Mouse (Mus musculus): ENCODE data around the gene Matn1. TPM values are rescaled to one million over a fixed set of nuclear protein-coding genes. Genes with fewer than 3 reads are reported as not detected.

Gene Matn1
- polyA plus RNA-seq, 1 experiment from 2014 or later = 12.1 TPM

DNA sequence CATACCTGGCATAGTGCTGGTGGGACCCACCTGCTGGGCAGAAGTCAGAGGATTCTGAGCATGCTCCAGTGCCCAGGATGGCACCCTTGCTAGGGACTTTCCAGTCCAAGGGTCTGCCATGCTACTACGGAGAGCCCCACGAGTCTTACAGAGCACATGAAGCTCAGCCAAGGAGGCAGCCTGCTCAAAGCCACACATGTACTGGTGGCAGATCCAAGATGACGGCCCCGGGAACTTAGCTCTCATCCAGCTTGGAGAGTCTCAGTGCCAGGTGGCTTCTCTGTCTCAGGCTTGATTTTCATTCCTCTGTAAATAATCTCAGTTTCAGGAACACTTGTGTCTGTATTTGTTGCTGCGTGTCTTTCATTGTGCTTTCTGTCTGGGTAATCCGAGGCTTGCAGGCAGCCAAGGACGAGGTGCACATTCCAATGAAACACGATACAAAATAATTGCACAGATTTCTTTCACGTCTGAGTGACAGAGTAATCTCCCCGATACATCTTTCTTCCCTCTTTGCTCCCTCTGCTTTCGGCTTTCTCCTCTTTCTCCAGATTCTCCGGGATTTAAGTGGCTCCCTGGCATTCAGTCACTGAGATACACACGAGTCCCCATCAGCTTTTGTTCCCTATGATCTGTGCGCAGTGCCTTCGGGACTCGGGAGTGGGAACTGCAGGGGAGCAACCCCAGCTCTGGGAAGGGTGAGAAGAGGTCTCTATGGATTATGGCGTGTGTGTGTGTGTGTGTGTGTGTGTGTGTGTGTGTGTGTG lies 40.4 kb downstream of the Matn1 start:
- H3K4me2 ChIP-seq = no peak overlapping the region
- no peak for ATAC-seq (ENCODE audit: insufficient number of reproducible peaks, insufficient read depth, low FRiP score, low TSS enrichment, low read depth)
- 62% methylated on average over 17 of the region's 17 CpGs for WGBS

DNA sequence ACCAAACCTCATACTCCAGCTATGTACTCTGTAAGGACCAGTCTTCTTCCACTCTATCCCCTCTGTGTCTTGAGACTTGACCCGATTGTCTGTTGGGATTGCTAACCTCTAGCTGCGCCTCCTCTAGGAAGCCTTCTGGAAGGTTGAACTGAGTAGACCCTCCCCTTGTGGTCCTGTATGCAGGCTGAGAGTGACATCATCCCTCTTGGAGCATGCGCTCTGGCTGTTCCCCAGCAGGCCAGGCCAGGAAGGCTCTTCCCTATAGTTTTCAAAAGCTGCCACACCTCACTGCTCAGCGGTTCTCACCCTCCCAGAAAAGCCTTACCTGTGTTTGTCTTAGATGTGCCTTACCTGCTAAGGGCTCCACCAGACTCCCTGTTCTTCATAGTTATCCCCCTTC lies 42.9 kb downstream of the Matn1 start:
- peaks cover 3% of the 10 kb centered on the region; the same call in 1 of the 2 replicates for H3K4me1 ChIP-seq (replicated peaks)
- WGBS = 86% methylated on average over 4 of the region's 4 CpGs
- ATAC-seq (ENCODE audit: insufficient number of reproducible peaks, insufficient read depth, low FRiP score, low TSS enrichment, low read depth) = no peak

More for the DNA sequence above, 40.4 kb downstream of the Matn1 start:
- Histone ChIP-seq H3K36me3 (no peaks in the 10 kb centered on the region), H3K27me3 (no peaks in the 10 kb centered on the region), H3K27ac (no peak overlapping the region), H3K4me1 (replicated peaks) (peaks cover 3% of the 10 kb centered on the region; the same call in 1 of the 2 replicates), H3K9ac (replicated peaks) (no peak overlapping the region), H3K4me3 (replicated peaks) (no peak overlapping the region), H3K9me3 (no peaks in the 10 kb centered on the region)

DNA sequence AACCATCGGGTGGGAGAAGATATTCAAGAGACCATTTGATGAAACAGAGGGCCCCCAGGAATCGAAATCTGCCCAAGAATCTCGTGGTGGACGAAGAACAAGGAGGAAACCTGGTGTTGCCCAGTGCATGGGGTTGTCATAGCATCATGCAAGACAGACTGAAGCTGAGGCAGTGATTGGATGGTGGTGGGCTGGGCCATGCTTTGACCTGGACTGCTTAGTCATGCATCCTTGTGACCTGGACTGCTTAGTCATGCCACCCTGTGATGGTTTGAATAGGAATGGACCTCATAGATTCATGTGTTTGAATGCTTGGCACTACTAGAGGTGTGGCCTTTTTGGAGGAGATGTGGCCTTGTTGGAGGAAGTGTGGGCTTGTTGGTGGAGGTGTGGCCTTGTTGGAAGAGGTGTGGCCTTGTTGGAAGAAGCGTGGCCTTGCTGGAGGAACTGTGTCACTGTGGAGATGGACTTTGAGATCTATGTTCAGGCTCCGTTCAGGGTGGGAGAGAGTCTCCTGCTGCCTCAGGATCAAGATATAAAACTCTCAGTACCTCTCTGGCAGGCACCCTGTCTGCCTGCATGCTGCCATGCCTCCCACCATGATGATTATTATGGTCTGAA lies 44.1 kb downstream of the Matn1 start:
- Histone ChIP-seq H3K27me3 (no peaks in the 10 kb centered on the region), H3K9ac (replicated peaks) (no peak overlapping the region), H3K36me3 (no peaks in the 10 kb centered on the region), H3K4me1 (replicated peaks) (peaks cover 3% of the 10 kb centered on the region; the same call in 1 of the 2 replicates), H3K9me3 (no peaks in the 10 kb centered on the region), H3K4me3 (replicated peaks) (no peak overlapping the region), H3K4me2 (no peak overlapping the region), H3K27ac (no peak overlapping the region)
- no peak for ATAC-seq (ENCODE audit: insufficient number of reproducible peaks, insufficient read depth, low FRiP score, low TSS enrichment, low read depth)
- 77% methylated on average over 6 of the region's 6 CpGs for WGBS

More for the DNA sequence above, 42.9 kb downstream of the Matn1 start:
- Histone ChIP-seq H3K27me3 (no peaks in the 10 kb centered on the region), H3K9ac (replicated peaks) (no peak overlapping the region), H3K4me2 (no peak overlapping the region), H3K9me3 (no peaks in the 10 kb centered on the region), H3K36me3 (no peaks in the 10 kb centered on the region), H3K27ac (no peak overlapping the region), H3K4me3 (replicated peaks) (no peak overlapping the region)

DNA sequence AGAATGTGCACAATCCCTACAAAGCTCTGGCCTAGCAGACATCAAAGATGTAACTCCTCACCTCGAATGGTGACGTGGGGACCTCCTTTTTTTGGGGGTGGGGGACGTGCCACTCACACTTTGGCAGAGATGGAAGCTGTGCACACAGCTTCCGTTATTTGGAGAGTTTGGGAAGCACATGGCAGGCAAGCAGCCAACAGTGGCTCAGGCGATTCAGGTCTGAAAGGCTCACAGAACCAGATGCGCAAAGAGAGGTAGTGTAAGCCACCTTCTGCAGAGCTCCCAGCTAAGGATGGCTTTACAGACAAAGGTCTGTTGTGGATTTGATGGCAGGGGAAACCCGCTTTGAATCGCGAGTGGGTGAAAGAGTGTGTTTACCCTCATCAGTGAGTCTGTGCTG lies 45.0 kb downstream of the Matn1 start:
- no peak for ATAC-seq (ENCODE audit: insufficient number of reproducible peaks, insufficient read depth, low FRiP score, low TSS enrichment, low read depth)
- H3K9me3 ChIP-seq = no peaks in the 10 kb centered on the region
- no peak overlapping the region for H3K9ac ChIP-seq (replicated peaks)
- H3K4me2 ChIP-seq = no peak overlapping the region
- H3K4me3 ChIP-seq (replicated peaks) = no peak overlapping the region
- 68% methylated on average over 9 of the region's 9 CpGs for WGBS
- no peaks in the 10 kb centered on the region for H3K36me3 ChIP-seq
- peaks cover 3% of the 10 kb centered on the region; the same call in 1 of the 2 replicates for H3K4me1 ChIP-seq (replicated peaks)
- no peaks in the 10 kb centered on the region for H3K27me3 ChIP-seq
- no peak overlapping the region for H3K27ac ChIP-seq

DNA sequence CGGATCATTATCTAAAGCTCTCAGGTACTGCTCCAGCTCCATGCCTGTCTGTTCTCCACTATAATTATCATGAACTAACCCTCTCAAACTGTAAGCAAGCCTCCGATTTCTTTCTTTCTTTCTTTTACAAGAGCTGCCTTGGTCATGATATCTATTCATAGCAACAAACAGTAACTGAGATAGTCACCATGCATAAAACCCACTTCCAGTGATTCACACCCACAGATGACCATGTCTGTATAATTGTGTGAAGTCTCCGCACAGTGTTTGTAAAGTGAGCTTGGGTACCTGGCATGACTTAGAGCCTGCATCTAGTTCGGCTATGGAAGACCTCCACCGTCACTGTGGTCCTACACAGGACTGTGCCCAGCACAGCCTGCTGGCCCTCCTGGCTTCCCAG lies 46.8 kb downstream of the Matn1 start:
- no peak overlapping the region for H3K4me3 ChIP-seq (replicated peaks)
- WGBS = 93% methylated on average over 5 of the region's 5 CpGs
- no peak overlapping the region for H3K4me2 ChIP-seq
- no peak for ATAC-seq (ENCODE audit: insufficient number of reproducible peaks, insufficient read depth, low FRiP score, low TSS enrichment, low read depth)
- H3K27ac ChIP-seq = no peak overlapping the region
- H3K36me3 ChIP-seq = no peaks in the 10 kb centered on the region
- peaks cover 11% of the 10 kb centered on the region for H3K9me3 ChIP-seq
- no peak overlapping the region for H3K9ac ChIP-seq (replicated peaks)
- peaks cover 3% of the 10 kb centered on the region; the same call in 1 of the 2 replicates for H3K4me1 ChIP-seq (replicated peaks)
- no peaks in the 10 kb centered on the region for H3K27me3 ChIP-seq

DNA sequence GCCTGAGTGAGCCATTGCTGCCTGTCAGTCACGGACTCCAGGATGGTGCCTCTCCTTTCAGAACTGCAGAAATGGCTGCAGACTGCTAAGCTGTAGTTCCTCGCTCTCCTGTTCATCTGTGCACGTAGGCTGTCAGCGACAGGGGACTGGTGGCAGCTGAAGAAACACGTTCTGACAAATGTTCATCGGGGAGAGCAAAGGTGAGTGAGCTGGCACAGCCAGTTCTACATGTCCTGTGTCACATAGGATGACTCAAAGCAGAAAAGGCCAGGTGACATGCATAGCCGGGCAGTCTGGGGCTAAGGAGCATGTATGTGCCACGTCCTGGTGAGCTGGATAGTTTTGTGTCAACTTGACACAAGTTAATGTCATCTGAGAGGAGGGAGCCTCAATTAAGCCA lies 50.4 kb downstream of the Matn1 start:
- Histone ChIP-seq H3K9me3 (peaks cover 11% of the 10 kb centered on the region), H3K27me3 (no peaks in the 10 kb centered on the region), H3K36me3 (no peaks in the 10 kb centered on the region), H3K4me1 (replicated peaks) (no peaks in the 10 kb centered on the region; the same call in 1 of the 2 replicates), H3K4me3 (replicated peaks) (no peak overlapping the region), H3K9ac (replicated peaks) (no peak overlapping the region), H3K4me2 (no peak overlapping the region), H3K27ac (no peak overlapping the region)
- ATAC-seq (ENCODE audit: insufficient number of reproducible peaks, insufficient read depth, low FRiP score, low TSS enrichment, low read depth) = no peak
- 88% methylated on average over 8 of the region's 8 CpGs for WGBS

DNA sequence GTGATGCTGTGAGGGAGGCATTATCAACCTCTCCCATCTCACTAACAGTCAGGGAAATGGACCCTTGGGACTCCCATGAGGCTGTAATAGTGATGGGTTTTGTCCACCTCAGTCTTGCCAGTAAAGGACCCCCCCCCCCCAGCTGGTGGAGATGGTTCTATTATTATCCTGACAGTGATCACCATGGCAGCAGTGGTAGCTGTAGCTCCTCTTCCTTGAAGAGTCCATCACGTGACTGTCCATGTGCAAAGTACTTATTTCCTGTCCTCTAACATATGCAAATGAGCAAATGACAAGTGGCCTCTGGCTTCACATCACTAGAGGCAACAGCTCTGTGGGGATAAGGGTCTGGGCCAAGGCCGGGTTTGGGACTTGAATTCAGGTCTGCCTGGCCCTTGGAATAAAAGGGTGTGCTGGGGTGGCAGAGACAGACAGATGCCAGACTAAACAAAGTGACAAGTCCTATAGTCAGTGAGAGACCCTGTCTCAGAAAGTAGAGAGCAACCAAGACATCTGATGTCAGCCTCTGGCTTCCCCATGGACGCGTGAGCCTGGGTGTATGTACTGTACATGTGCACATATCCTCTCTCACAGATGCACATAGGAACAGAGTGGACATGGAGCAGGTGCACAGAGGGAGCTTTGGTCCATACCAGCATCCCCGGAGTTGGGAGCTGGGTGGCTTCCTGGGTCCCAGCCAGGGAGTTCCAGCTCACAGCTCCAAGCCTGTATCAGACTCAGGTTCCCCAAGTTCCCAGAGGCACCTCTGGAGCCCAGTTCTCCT lies 55.8 kb downstream of the Matn1 start:
- Histone ChIP-seq H3K9ac (replicated peaks) (no peak overlapping the region), H3K27me3 (no peaks in the 10 kb centered on the region), H3K4me2 (no peak overlapping the region), H3K4me1 (replicated peaks) (no peaks in the 10 kb centered on the region), H3K4me3 (replicated peaks) (no peak overlapping the region), H3K27ac (no peak overlapping the region), H3K36me3 (no peaks in the 10 kb centered on the region), H3K9me3 (peaks cover 12% of the 10 kb centered on the region)
- 83% methylated on average over 5 of the region's 5 CpGs for WGBS
- ATAC-seq (ENCODE audit: insufficient number of reproducible peaks, insufficient read depth, low FRiP score, low TSS enrichment, low read depth) = no peak

DNA sequence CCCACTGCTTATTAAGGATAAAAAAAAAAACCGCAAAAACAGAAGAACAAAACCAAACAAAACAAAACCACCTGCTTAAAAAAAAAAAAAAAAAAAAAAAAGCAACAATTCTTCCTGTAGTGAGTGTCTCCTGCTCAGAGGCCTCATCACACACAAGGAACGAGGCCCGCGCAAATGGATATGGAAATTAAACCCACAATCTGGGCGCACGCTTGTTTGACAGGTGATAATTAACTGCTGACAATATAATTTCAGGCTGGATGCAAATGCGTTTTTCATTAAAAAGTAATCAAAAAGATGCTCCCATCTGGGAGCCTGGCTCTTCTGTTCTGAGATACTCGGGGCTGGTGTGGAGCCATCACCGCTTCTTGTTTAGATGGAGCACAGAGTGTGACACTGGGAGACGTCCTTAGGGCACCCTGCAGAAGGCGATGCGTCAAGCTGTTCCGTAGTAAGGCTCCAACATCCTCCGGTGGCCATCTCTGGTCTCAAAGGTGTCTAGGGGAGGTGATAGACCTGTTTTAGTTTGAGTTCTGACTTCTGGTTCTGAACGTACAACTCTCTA lies 56.5 kb downstream of the Matn1 start:
- no peak overlapping the region for H3K4me3 ChIP-seq (replicated peaks)
- ATAC-seq (ENCODE audit: insufficient number of reproducible peaks, insufficient read depth, low FRiP score, low TSS enrichment, low read depth) = no peak
- WGBS = 73% methylated on average over 15 of the region's 15 CpGs
- no peaks in the 10 kb centered on the region for H3K4me1 ChIP-seq (replicated peaks)
- H3K9ac ChIP-seq (replicated peaks) = no peak overlapping the region
- no peaks in the 10 kb centered on the region for H3K36me3 ChIP-seq
- peaks cover 4% of the 10 kb centered on the region for H3K9me3 ChIP-seq
- no peak overlapping the region for H3K27ac ChIP-seq
- H3K4me2 ChIP-seq = no peak overlapping the region
- H3K27me3 ChIP-seq = no peaks in the 10 kb centered on the region

Other genes with a start within 250 kb of the Matn1 start
- 30.6 and 42.1 TPM in 2 replicates for gene Sdc3, start 151.8 kb upstream of the Matn1 start, polyA plus RNA-seq (2016; fragmentation: Nextera tagmentation; extraction: Ambion mirVana)
- 16.2 and 18.6 TPM in 2 replicates for gene Laptm5, start 31.3 kb upstream of the Matn1 start, polyA plus RNA-seq (2016; fragmentation: Nextera tagmentation; extraction: Ambion mirVana)

Data from limb, embryonic 12.5 days (tissue).